Mouse (Mus musculus) embryonic facial prominence, embryonic 12.5 days (tissue): ENCODE data around the gene Irx4. TPM values are rescaled to one million over a fixed set of nuclear protein-coding genes. Genes with fewer than 3 reads are reported as not detected.
A peak's percentile ranks its signal among the peaks of the same experiment; 100 is the strongest.

ENCODE experiments used
- ATAC-seq: fragments of 200-750 bp; cut with Nextera tagmentation; 2 replicates; pipeline ENCODE4 v1.8.0; 2017; ENCODE audit not compliant: insufficient number of reproducible peaks, insufficient read depth, low FRiP score, low TSS enrichment
- H3K27ac ChIP-seq: fragments of 300-500 bp; sonication (generic); 2 replicates; pipeline ENCODE4 v1.5.1; 2016; ENCODE audit warnings: mild to moderate bottlenecking
- H3K27me3 ChIP-seq: fragments of 300-500 bp; sonication (generic); 2 replicates; pipeline ENCODE4 v1.6.1; 2016; ENCODE audit warnings: mild to moderate bottlenecking, moderate library complexity
- H3K36me3 ChIP-seq: fragments of 300-500 bp; sonication (generic); 2 replicates; pipeline ENCODE4 v1.6.1; 2016; ENCODE audit warnings: mild to moderate bottlenecking
- H3K4me1 ChIP-seq: fragments of 300-500 bp; sonication (generic); 2 replicates; pipeline ENCODE4 v1.6.1; 2016
- H3K4me2 ChIP-seq: fragments of 300-500 bp; sonication (generic); replicated peaks from 2 replicates; pipeline ENCODE4 v1.6.1; 2016; ENCODE audit warnings: mild to moderate bottlenecking, moderate library complexity
- H3K4me3 ChIP-seq: fragments of 300-500 bp; sonication (generic); 2 replicates; pipeline ENCODE4 v1.5.1; 2016; ENCODE audit warnings: mild to moderate bottlenecking
- H3K9ac ChIP-seq: fragments of 300-500 bp; sonication (generic); 2 replicates; pipeline ENCODE4 v1.6.1; 2016; ENCODE audit warnings: mild to moderate bottlenecking, moderate library complexity
- H3K9me3 ChIP-seq: fragments of 300-500 bp; sonication (generic); 2 replicates; pipeline ENCODE4 v1.6.1; 2016; ENCODE audit warnings: mild to moderate bottlenecking, moderate library complexity
- WGBS: fragments of 180-500 bp; shearing (Covaris S2); methylation state at CpG from one replicate; pipeline ENCODE4 v1.1.7; 2016; 5-methylcytosine and 5-hydroxymethylcytosine counted together
- polyA plus RNA-seq: library from polyadenylated mRNA; unstranded; fragments of >200 nt; fragmentation: Nextera tagmentation; extraction: Ambion mirVana; gene quantifications from 2 replicates; pipeline ENCODE4 v1.2.1, GENCODE M21; 2016

Irx4 gene
- polyA plus RNA-seq, 1 experiment from 2014 or later = 5.8 TPM

DNA sequence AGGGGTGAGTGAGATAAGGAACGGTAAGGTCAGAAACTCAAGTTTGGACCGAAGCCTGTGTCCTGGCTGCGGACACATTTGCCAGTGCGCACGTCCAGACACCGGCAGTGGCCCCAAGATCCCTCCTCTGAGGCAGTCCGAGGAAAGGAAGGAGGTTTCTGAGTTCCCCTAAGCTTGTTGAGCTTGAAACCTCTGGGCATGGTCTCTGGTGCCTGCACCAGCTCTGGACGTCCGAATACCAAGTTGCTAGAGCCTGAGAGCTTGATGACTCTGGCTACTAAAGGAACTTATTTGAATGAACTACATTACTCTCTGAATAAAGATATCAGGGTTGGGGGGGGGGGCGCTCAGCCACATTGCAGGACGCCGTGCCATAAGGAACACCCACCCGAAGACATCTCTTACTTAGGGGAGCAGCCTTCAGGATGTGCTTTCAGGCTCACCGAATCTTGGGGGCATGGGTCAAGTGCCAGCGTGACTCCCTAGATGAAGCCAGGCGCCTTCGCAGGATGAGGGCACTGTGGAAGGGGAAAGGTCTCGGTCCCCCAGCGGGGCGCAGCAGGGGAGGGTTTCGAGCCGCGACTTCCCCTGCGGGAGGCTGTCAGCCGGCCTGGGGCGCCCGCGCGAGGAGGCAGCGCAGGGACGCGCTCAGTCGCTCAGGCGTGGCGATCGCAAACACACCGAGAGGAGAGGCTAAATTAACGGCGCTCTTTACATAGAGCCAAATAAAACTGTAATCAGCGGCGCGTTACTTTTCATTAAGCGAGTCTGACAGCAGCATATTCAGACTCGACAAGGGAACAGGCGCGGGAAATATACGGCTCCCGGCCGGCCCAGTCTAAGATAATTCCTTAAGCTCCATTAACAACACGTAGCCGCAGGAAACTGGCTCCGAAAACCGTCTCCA is 11.3 kb downstream of the Irx4 start:
- ATAC-seq = no peak
- Histone ChIP-seq H3K9me3 (no peaks in the 10 kb centered on the region), H3K4me3 (peak overlapping the region; percentile 18; the same call in 1 of the 2 replicates), H3K36me3 (no peaks in the 10 kb centered on the region), H3K4me2 (peak overlapping the region; percentile 42), H3K4me1 (0 out of 2 replicates have a peak, but pooled peaks cover 5% of the 10 kb centered on the region), H3K27ac (no peak overlapping the region), H3K9ac (no peak overlapping the region), H3K27me3 (peaks cover 92% of the 10 kb centered on the region)
- under 1% methylated on average over 53 of the region's 53 CpGs for WGBS

DNA sequence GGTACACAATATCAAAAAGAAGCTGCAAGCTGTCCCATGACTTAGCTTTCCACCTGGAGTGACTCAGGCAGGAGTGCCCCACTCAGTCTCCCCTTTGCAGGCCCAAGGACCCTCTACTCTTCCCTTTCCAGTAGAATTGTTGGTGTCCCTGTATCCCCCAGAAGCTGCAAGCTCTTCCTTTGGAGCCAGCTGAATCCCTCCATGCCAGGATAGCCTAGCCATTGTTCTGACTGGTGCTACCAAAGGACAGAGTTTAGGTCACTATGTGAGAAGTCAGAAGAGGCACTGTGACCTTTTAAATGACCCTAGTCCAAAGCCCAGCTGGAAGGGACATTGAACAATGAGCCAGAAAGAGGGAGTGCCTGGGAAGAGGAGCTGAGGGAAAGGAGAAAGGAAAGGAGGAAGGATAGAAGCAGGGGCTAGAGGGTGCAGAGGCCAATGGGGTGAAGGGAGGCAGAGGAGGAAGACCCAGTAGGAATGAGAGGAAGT is 12.6 kb downstream of the Irx4 start:
- Histone ChIP-seq H3K36me3 (no peaks in the 10 kb centered on the region), H3K4me2 (no peak overlapping the region), H3K27me3 (peaks cover 79% of the 10 kb centered on the region), H3K9ac (no peak overlapping the region), H3K4me1 (0 out of 2 replicates have a peak, but pooled peaks cover 5% of the 10 kb centered on the region), H3K27ac (no peak overlapping the region), H3K4me3 (no peak overlapping the region), H3K9me3 (no peaks in the 10 kb centered on the region)
- no peak for ATAC-seq

DNA sequence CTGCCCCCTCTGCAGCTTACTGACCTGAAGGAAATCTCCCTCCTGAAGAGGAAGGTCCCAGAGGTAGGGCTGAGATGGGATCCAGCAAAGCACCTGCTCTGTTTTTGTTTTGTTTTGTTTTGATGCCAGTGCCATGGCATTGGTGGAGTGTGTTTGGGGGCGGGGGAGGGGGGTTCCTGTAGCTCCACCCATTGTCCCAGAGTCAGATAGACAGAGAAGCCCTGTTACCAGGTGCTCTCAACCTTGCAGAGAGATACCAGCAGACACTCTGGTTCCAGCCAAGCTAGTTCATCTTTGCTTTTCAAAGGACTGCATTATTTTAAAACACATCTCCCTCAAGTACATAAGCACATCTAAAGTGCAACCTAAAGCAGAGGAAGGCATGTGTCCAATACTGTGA is 13.3 kb downstream of the Irx4 start:
- no peak overlapping the region for H3K4me2 ChIP-seq
- H3K4me1 ChIP-seq = 0 out of 2 replicates have a peak, but pooled peaks cover 5% of the 10 kb centered on the region
- ATAC-seq = no peak
- no peaks in the 10 kb centered on the region for H3K9me3 ChIP-seq
- H3K27ac ChIP-seq = no peak overlapping the region
- WGBS = 20% methylated on average over 1 of the region's 1 CpGs
- H3K9ac ChIP-seq = no peak overlapping the region
- no peaks in the 10 kb centered on the region for H3K36me3 ChIP-seq
- H3K27me3 ChIP-seq = peaks cover 72% of the 10 kb centered on the region
- no peak overlapping the region for H3K4me3 ChIP-seq

DNA sequence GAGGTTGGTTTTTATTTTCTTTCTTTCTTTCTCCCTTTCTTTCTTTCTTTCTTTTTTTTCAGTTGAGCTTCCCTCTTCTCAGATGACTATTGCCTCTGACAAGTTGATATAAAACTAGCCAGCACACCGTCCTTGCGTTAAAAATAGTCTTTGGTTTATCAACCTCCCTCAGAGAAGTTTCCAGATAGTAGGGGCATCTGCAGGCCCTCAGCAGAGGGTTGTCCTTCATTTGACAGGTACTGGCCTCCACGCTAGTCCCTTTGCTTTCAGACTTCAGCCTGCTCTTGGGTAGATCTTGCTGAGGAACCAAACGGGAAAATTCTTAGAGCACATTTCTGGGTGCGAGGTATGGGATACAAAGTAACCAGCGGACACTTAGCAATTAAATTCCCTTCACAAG is 17.1 kb downstream of the Irx4 start:
- Histone ChIP-seq H3K9ac (no peak overlapping the region), H3K4me3 (no peak overlapping the region), H3K4me1 (no peaks in the 10 kb centered on the region), H3K27me3 (peaks cover 36% of the 10 kb centered on the region), H3K9me3 (no peaks in the 10 kb centered on the region), H3K4me2 (no peak overlapping the region), H3K36me3 (no peaks in the 10 kb centered on the region), H3K27ac (no peak overlapping the region)
- ATAC-seq = no peak
- 86% methylated on average over 6 of the region's 6 CpGs for WGBS

DNA sequence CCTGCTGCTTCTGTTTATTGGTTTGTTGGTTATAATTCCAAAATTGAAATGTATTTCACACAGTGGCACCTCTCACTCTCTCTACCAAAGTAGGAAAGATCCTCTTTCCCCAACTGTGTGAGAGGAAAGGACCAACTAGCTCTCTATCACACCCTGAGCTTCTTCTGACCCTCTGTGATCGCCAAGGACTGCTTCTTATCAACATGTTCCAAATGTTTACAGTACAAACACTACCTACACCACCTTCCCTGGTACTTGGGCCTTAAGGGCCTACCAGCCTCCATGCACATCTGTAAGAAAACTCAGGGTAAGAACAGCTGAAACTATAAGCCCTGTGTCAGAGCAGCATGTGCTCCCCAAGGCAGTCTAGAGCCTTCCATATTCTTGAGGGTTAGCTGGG is 17.5 kb downstream of the Irx4 start:
- no peaks in the 10 kb centered on the region for H3K36me3 ChIP-seq
- 66% methylated on average over 1 of the region's 1 CpGs for WGBS
- H3K4me1 ChIP-seq = no peaks in the 10 kb centered on the region
- ATAC-seq = no peak
- H3K9ac ChIP-seq = no peak overlapping the region
- no peaks in the 10 kb centered on the region for H3K9me3 ChIP-seq
- peaks cover 31% of the 10 kb centered on the region for H3K27me3 ChIP-seq
- no peak overlapping the region for H3K4me2 ChIP-seq
- H3K27ac ChIP-seq = no peak overlapping the region
- H3K4me3 ChIP-seq = no peak overlapping the region

DNA sequence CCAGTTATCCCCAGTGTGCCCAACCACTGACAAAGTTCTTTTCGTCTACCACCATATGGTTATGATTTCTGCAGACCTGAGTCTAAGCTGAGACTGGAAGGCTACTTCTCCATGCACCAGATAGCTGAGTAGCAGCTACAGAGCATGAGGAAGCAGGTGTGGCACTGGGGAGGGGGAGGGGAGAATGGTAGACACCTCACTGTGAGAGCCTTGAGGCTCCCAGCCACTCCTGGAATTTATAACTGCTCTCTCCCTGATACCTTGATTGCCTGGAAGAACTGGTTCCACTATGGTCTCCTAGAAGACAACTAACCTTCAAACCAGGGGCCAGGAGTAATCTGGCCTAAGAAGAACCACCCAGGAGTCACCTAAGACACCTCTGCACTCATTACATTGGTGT is 18.9 kb downstream of the Irx4 start:
- Histone ChIP-seq H3K9me3 (no peaks in the 10 kb centered on the region), H3K4me3 (no peak overlapping the region), H3K4me2 (no peak overlapping the region), H3K27ac (no peak overlapping the region), H3K4me1 (no peaks in the 10 kb centered on the region), H3K9ac (no peak overlapping the region), H3K36me3 (no peaks in the 10 kb centered on the region), H3K27me3 (peaks cover 17% of the 10 kb centered on the region)
- ATAC-seq = no peak
- WGBS = 21% methylated on average over 1 of the region's 1 CpGs

DNA sequence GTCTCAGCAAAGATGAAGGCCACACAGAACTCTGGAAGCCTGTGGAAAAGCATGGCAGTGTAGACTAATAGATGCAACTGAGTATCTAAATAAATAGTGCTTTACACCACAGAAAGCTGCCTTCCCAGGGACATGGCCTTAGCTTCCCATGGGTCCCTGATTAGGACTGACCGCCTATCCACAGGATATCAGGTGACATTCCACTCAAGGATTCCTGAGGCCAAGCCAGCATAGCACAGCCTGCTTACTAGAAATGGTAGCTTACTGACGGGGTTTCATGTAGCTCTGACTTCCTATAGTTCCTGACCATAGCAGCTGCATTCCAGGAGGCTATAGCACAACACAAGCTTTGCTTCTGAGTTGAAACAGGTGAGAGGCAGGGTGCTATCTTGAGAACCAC is 22.1 kb downstream of the Irx4 start:
- Histone ChIP-seq H3K27me3 (no peaks in the 10 kb centered on the region), H3K4me2 (no peak overlapping the region), H3K4me1 (no peaks in the 10 kb centered on the region), H3K9me3 (no peaks in the 10 kb centered on the region), H3K36me3 (no peaks in the 10 kb centered on the region), H3K9ac (no peak overlapping the region), H3K27ac (no peak overlapping the region), H3K4me3 (no peak overlapping the region)
- no peak for ATAC-seq
- 57% methylated on average over 2 of the region's 2 CpGs for WGBS

DNA sequence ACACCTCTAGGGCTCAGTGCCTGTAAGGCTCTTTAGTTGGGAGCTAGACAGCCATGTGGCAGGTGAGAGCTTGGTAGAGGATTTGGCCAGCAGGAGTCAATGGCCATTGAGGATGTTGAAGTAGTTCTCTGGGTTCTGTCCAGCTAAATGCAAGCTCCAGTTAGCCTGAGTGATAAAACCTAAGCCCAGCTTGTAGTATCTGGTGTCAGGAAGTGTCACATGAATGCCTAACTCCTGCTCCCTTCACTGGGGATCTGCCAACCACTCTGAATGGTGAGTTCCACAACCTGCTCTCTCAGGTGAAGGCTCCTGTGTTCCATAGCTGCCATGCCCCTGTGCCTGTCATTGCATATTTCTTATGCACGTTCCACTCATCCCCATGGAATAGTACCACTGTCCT is 23.3 kb downstream of the Irx4 start:
- WGBS = 79% methylated on average over 1 of the region's 1 CpGs
- Histone ChIP-seq H3K9ac (no peak overlapping the region), H3K4me1 (no peaks in the 10 kb centered on the region), H3K4me2 (no peak overlapping the region), H3K36me3 (no peaks in the 10 kb centered on the region), H3K4me3 (no peak overlapping the region), H3K27ac (no peak overlapping the region), H3K27me3 (no peaks in the 10 kb centered on the region), H3K9me3 (no peaks in the 10 kb centered on the region)
- no peak for ATAC-seq

DNA sequence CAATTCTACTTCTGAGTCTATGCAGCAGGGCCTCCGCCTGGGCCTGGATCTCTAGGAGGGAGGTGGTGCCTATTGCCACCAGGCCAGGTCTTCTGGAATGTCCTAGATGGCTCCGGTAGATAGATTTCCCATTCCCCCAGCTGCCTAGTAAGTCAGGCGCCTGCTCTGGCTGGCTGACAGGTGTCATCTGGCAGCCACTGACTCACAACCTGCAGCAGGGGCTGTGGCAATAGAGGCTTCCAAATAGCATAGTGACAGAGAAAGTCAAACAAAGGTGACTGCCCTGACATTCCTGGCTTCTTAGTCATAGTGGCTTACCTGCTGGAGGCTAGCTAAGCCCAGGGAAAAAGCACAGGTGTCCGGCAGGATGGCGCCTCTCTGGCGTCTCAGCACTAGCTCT is 29.9 kb downstream of the Irx4 start:
- no peak overlapping the region for H3K4me3 ChIP-seq
- no peak for ATAC-seq

DNA sequence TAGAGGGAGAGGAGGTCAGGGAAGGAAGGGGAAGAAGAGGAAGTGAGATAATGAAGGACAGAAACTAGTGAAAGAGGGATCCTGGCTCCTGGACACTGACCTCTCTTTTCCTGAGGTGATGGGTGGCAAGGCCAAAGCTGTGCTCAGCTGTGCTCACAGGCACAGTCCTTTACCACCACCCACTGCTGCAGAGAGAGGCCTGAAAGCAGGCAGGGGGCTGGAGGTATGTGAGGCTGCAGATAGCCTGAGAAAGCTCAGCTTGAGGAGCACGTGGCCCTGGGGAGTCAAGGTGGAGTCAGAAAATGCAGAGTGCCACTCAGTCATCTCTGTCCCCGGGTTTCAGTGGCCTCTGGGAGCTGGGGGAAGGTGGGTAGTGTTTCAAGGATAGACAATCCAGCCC is 30.8 kb downstream of the Irx4 start:
- no peaks in the 10 kb centered on the region for H3K27me3 ChIP-seq
- WGBS = 38% methylated on average over 2 of the region's 2 CpGs
- H3K4me2 ChIP-seq = no peak overlapping the region

More for the DNA sequence above, 29.9 kb downstream of the Irx4 start:
- no peak overlapping the region for H3K4me2 ChIP-seq
- H3K36me3 ChIP-seq = no peaks in the 10 kb centered on the region
- no peak overlapping the region for H3K9ac ChIP-seq
- no peak overlapping the region for H3K27ac ChIP-seq
- no peaks in the 10 kb centered on the region for H3K4me1 ChIP-seq
- WGBS = 80% methylated on average over 6 of the region's 6 CpGs
- H3K9me3 ChIP-seq = no peaks in the 10 kb centered on the region
- no peaks in the 10 kb centered on the region for H3K27me3 ChIP-seq

DNA sequence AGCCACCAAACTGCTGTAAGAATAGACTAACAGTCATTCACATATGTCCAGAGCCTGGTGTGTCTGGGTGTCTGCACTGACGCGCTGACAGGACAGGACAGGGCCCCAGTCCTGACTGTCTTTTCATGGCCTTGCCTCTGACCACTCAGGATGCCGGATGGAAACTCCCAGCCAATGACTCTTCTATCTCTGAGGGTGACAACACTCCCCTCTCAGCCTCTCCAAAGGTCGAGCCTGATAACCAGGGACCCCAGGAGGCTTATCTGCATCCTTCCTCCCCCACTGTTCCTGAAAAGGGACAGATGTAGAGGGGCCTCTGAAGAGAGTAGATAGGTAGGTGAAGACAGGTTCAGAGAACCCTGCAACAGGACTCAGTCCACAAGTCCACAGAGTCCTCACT is 38.4 kb downstream of the Irx4 start:
- no peaks in the 10 kb centered on the region for H3K27me3 ChIP-seq
- 60% methylated on average over 4 of the region's 4 CpGs for WGBS
- no peak for ATAC-seq
- H3K4me2 ChIP-seq = no peak overlapping the region
- no peaks in the 10 kb centered on the region for H3K4me1 ChIP-seq
- H3K9me3 ChIP-seq = no peaks in the 10 kb centered on the region
- no peaks in the 10 kb centered on the region for H3K36me3 ChIP-seq
- H3K4me3 ChIP-seq = no peak overlapping the region
- no peak overlapping the region for H3K27ac ChIP-seq
- no peak overlapping the region for H3K9ac ChIP-seq

More for the DNA sequence above, 30.8 kb downstream of the Irx4 start:
- H3K36me3 ChIP-seq = no peaks in the 10 kb centered on the region
- no peak overlapping the region for H3K4me3 ChIP-seq
- no peak overlapping the region for H3K27ac ChIP-seq
- no peaks in the 10 kb centered on the region for H3K4me1 ChIP-seq
- ATAC-seq = no peak
- H3K9me3 ChIP-seq = no peaks in the 10 kb centered on the region
- H3K9ac ChIP-seq = no peak overlapping the region

DNA sequence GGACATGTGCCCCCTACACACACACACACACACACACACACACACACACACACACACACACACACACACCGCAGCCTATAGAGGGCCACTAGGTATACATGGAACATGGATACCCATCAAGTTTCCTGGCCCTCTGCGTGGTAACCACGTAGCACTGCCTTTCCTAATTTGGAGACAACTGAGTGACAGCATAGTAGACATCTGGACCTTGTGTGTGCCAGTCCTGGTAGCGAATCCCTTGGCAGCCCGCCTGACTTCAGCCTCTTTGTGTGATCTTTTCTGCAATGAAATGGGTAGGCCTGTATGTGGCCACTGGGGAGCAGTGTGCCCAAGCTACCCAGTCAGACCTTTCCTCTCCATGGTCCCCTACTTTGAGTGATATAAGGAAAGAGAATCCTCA is 39.0 kb downstream of the Irx4 start:
- no peak for ATAC-seq
- 91% methylated on average over 5 of the region's 5 CpGs for WGBS
- Histone ChIP-seq H3K9me3 (no peaks in the 10 kb centered on the region), H3K27ac (no peak overlapping the region), H3K9ac (no peak overlapping the region), H3K4me3 (no peak overlapping the region), H3K4me1 (no peaks in the 10 kb centered on the region), H3K36me3 (no peaks in the 10 kb centered on the region), H3K27me3 (no peaks in the 10 kb centered on the region), H3K4me2 (no peak overlapping the region)
